Mouse (Mus musculus) megakaryocyte, embryonic 14.5 days (primary cell): ENCODE measurements at regions not wholly inside any gene's neighbourhood (a gene's known extent, or its start where the extent isn't known, plus 50 kb on each side); places are given as distances from the start of the nearest gene placed in this dataset.
A peak's percentile ranks its signal among the peaks of the same experiment; 100 is the strongest.

Experiments used
- H3K27me3 ChIP-seq: replicated peaks from 2 replicates; pipeline ENCODE3; 2012; ENCODE audit warnings: inconsistent platforms
- H3K36me3 ChIP-seq: replicated peaks from 2 replicates; pipeline ENCODE3; 2012; ENCODE audit warnings: low read length, inconsistent platforms, mixed read lengths
- H3K4me1 ChIP-seq: 2 replicates; pipeline ENCODE4 v1.6.1; 2012; ENCODE audit warnings: inconsistent platforms
- H3K4me3 ChIP-seq: replicated peaks from 2 replicates; pipeline ENCODE3; 2012; ENCODE audit warnings: moderate library complexity, mild to moderate bottlenecking, inconsistent platforms
- H3K9me3 ChIP-seq: 2 replicates; pipeline ENCODE4 v1.6.1; 2012; ENCODE audit warnings: inconsistent platforms
- FLI1 ChIP-seq: IDR thresholded peaks from 2 replicates; pipeline ENCODE4 v1.6.1; 2012; ENCODE audit warnings: low read length, inconsistent platforms, mixed read lengths
- GATA1 ChIP-seq: IDR thresholded peaks from 3 replicates; pipeline ENCODE4 v1.6.1; 2012; ENCODE audit warnings: mixed read lengths, low read length, inconsistent platforms, borderline replicate concordance

GRCm38 (mm10) chr11:82618457-82618856 is 145.7 kb downstream of the Cct6b start:
- Histone ChIP-seq H3K27me3 (peaks cover 28% of the 10 kb centered on the region), H3K36me3 (no peaks in the 10 kb centered on the region), H3K9me3 (no peaks in the 10 kb centered on the region), H3K4me3 (no peak overlapping the region), H3K4me1 (no peaks in the 10 kb centered on the region)
- no peak for TF ChIP-seq FLI1
- no peak for TF ChIP-seq GATA1

- H3K27me3 ChIP-seq = peaks cover 26% of the 10 kb centered on the region
- TF ChIP-seq GATA1 (no peak), FLI1 (no peak)
- H3K36me3 ChIP-seq = no peaks in the 10 kb centered on the region
- H3K4me3 ChIP-seq = no peak overlapping the region
- no peaks in the 10 kb centered on the region for H3K9me3 ChIP-seq
- H3K4me1 ChIP-seq = no peaks in the 10 kb centered on the region
These were observed 147.3 kb downstream of the Cct6b start for GRCm38 (mm10) chr11:82616856-82617255.

GRCm38 (mm10) chr11:82614356-82614755 is 149.8 kb downstream of the Cct6b start:
- Histone ChIP-seq H3K4me3 (no peak overlapping the region), H3K27me3 (peaks cover 30% of the 10 kb centered on the region), H3K9me3 (no peaks in the 10 kb centered on the region), H3K4me1 (0 out of 2 replicates have a peak, but pooled peaks cover 3% of the 10 kb centered on the region), H3K36me3 (no peaks in the 10 kb centered on the region)
- TF ChIP-seq GATA1 = no peak
- no peak for TF ChIP-seq FLI1

GRCm38 (mm10) chr11:82613503-82613902 is 150.6 kb downstream of the Cct6b start:
- H3K27me3 ChIP-seq = peaks cover 33% of the 10 kb centered on the region
- no peak for TF ChIP-seq FLI1
- no peak for TF ChIP-seq GATA1
- H3K4me3 ChIP-seq = peak overlapping the region; percentile 42
- H3K9me3 ChIP-seq = no peaks in the 10 kb centered on the region
- no peaks in the 10 kb centered on the region for H3K36me3 ChIP-seq
- H3K4me1 ChIP-seq = 0 out of 2 replicates have a peak, but pooled peaks cover 3% of the 10 kb centered on the region

- TF ChIP-seq FLI1 (no peak), GATA1 (no peak)
- no peak overlapping the region for H3K4me3 ChIP-seq
- H3K36me3 ChIP-seq = no peaks in the 10 kb centered on the region
- no peaks in the 10 kb centered on the region for H3K9me3 ChIP-seq
- peaks cover 23% of the 10 kb centered on the region for H3K27me3 ChIP-seq
- 0 out of 2 replicates have a peak, but pooled peaks cover 3% of the 10 kb centered on the region for H3K4me1 ChIP-seq
These were observed 152.1 kb downstream of the Cct6b start for GRCm38 (mm10) chr11:82612026-82612425.

GRCm38 (mm10) chr11:82608963-82609362 is 155.2 kb downstream of the Cct6b start:
- no peak for TF ChIP-seq FLI1
- no peak for TF ChIP-seq GATA1
- 0 out of 2 replicates have a peak, but pooled peaks cover 3% of the 10 kb centered on the region for H3K4me1 ChIP-seq
- H3K36me3 ChIP-seq = no peaks in the 10 kb centered on the region
- H3K4me3 ChIP-seq = no peak overlapping the region
- H3K9me3 ChIP-seq = no peaks in the 10 kb centered on the region
- peaks cover 32% of the 10 kb centered on the region for H3K27me3 ChIP-seq

GRCm38 (mm10) chr11:82607661-82608060 is 156.5 kb downstream of the Cct6b start:
- Histone ChIP-seq H3K27me3 (peaks cover 39% of the 10 kb centered on the region), H3K4me1 (0 out of 2 replicates have a peak, but pooled peaks cover 3% of the 10 kb centered on the region), H3K4me3 (no peak overlapping the region), H3K36me3 (no peaks in the 10 kb centered on the region), H3K9me3 (no peaks in the 10 kb centered on the region)
- TF ChIP-seq FLI1 = no peak
- TF ChIP-seq GATA1 = no peak

GRCm38 (mm10) chr11:82604251-82604835 is 159.8 kb downstream of the Cct6b start:
- Histone ChIP-seq H3K4me1 (no peaks in the 10 kb centered on the region), H3K9me3 (no peaks in the 10 kb centered on the region), H3K36me3 (no peaks in the 10 kb centered on the region), H3K4me3 (no peak overlapping the region), H3K27me3 (peaks cover 46% of the 10 kb centered on the region)
- TF ChIP-seq GATA1 (no peak), FLI1 (no peak)

GRCm38 (mm10) chr11:82602818-82603217 is 161.3 kb downstream of the Cct6b start:
- no peak overlapping the region for H3K4me3 ChIP-seq
- no peaks in the 10 kb centered on the region for H3K36me3 ChIP-seq
- TF ChIP-seq GATA1 = no peak
- no peak for TF ChIP-seq FLI1
- H3K27me3 ChIP-seq = peaks cover 53% of the 10 kb centered on the region
- no peaks in the 10 kb centered on the region for H3K9me3 ChIP-seq
- H3K4me1 ChIP-seq = no peaks in the 10 kb centered on the region

- Histone ChIP-seq H3K27me3 (peaks cover 57% of the 10 kb centered on the region), H3K9me3 (no peaks in the 10 kb centered on the region), H3K36me3 (no peaks in the 10 kb centered on the region), H3K4me1 (no peaks in the 10 kb centered on the region), H3K4me3 (no peak overlapping the region)
- TF ChIP-seq GATA1 = no peak
- TF ChIP-seq FLI1 = no peak
These were observed 161.9 kb downstream of the Cct6b start for GRCm38 (mm10) chr11:82602250-82602649.
